Mouse (Mus musculus): ENCODE data around the gene Alg5. TPM values are rescaled to one million over a fixed set of nuclear protein-coding genes. Genes with fewer than 3 reads are reported as not detected.

The Alg5 gene
- polyA plus RNA-seq, 1 experiment from 2014 or later = 51.3 TPM

DNA sequence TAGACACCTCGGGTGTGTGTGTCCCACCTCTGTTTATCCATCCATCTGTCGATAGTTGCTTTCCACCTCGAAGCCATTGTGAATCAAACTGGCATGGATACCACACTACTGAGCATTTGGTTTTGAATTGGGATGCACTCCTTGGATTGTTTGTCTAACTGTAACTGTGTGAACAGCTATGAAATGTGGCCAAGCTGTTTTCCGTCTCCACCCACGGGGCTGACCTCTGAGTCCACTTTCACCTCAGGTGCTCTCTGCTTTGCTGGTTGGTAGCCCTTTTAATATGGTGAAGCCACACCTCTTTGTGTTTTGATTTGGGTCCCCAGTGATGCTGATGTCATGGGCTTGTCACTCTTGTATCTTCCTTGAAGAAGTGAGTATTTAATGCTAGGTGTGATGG lies 31.5 kb downstream of the Alg5 start:
- H3K27ac ChIP-seq = no peak overlapping the region
- no peak overlapping the region for H3K4me2 ChIP-seq
- peaks cover 3% of the 10 kb centered on the region; the same call in 1 of the 2 replicates for H3K9me3 ChIP-seq
- H3K4me3 ChIP-seq = no peak overlapping the region
- H3K9ac ChIP-seq = no peak overlapping the region
- no peak for ATAC-seq (ENCODE audit: insufficient number of reproducible peaks, insufficient read depth, low FRiP score, low TSS enrichment, low read depth)
- H3K27me3 ChIP-seq = no peaks in the 10 kb centered on the region
- H3K4me1 ChIP-seq = no peaks in the 10 kb centered on the region
- 87% methylated on average over 5 of the region's 5 CpGs for WGBS
- no peaks in the 10 kb centered on the region for H3K36me3 ChIP-seq

DNA sequence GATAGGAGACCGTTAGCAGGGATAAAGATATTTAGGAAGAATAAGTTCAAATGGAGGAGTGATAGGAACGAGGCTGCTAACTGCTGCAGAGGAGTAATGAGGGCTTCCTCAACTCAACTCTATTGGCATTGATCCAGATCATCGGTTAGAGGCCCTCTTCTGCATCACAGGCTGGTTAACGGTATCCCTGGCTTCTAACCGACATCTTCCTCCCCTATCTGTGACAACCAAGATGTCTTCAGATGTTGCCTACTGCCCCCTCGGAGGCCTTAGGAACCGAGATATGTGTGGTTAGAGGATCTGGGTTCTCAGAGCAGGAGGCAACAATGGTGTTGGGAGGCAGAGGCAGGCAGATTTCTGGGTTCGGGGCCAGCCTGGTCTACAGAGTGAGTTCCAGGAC lies 33.3 kb downstream of the Alg5 start:
- Histone ChIP-seq H3K27ac (no peak overlapping the region), H3K4me2 (no peak overlapping the region), H3K9me3 (0 out of 2 replicates have a peak, but pooled peaks cover 5% of the 10 kb centered on the region), H3K9ac (no peak overlapping the region), H3K27me3 (no peaks in the 10 kb centered on the region), H3K36me3 (no peaks in the 10 kb centered on the region), H3K4me1 (no peaks in the 10 kb centered on the region), H3K4me3 (no peak overlapping the region)
- no peak for ATAC-seq (ENCODE audit: insufficient number of reproducible peaks, insufficient read depth, low FRiP score, low TSS enrichment, low read depth)
- WGBS = 88% methylated on average over 8 of the region's 8 CpGs

DNA sequence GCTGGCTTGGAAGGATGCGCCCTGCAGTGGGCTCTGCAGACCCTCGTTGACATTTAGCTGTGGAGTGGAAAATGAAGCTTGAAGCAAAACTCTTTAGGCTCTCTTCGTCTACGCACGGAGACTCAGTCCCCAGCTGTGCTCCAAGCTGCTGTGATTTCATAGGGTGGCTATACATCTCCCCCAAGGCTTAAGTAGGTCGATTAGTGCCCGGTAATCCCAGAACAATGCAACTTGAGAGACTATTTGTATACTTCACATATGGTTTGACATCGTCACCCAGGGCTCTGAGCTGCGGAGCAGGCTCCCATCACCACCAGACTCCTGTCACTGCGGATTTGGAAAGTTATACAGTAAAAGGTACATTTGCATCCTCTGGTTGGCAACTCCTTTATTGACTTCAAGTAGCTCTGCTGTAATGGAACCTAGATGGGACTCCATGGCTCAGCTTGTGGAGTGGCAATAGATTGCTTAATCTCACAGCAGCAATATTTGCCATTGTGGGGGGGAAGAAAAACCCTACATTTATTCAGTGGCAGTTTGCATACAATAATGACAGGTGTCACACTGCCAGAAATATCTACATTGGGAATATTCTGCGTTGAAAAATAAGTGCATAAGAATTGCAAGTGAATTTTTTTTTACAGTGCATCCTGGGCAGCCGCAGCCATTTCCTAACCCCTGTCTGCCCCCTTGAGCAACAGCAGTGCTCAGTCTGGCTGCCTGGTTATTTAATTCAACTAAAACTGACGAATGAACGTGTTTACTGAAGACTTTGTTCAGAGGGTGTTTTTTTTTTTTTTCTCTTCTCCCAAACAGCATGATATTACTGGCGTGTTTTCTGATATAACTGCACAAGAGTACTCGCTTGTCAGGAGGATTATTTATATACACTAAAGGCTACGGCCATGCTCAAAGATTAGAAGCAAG lies 34.3 kb downstream of the Alg5 start:
- 76% methylated on average over 17 of the region's 17 CpGs for WGBS
- Histone ChIP-seq H3K27ac (no peak overlapping the region), H3K4me1 (no peaks in the 10 kb centered on the region), H3K4me2 (no peak overlapping the region), H3K9me3 (0 out of 2 replicates have a peak, but pooled peaks cover 7% of the 10 kb centered on the region), H3K4me3 (no peak overlapping the region), H3K9ac (no peak overlapping the region), H3K36me3 (no peaks in the 10 kb centered on the region), H3K27me3 (no peaks in the 10 kb centered on the region)
- no peak for ATAC-seq (ENCODE audit: insufficient number of reproducible peaks, insufficient read depth, low FRiP score, low TSS enrichment, low read depth)

DNA sequence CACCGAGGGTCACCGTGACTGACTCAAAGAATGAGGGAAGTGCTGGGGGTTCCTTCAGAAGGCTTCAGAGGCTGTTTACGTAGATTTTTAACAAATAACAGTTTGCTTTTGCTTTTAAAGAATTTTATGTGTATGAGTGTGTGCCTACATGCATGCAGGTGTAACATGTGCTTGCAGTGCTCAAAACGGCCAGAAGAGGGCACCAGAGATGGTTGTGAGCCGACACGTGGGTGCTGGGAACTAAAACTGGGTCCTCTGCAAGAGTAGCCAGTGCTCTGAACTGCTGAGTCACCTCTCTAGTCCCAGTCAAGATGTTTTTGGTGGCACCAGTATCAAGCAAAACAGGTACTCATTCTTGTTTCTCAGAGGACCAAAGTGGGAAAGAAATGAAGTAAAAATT lies 38.3 kb downstream of the Alg5 start:
- H3K4me3 ChIP-seq = no peak overlapping the region
- ATAC-seq (ENCODE audit: insufficient number of reproducible peaks, insufficient read depth, low FRiP score, low TSS enrichment, low read depth) = no peak
- WGBS = 84% methylated on average over 6 of the region's 6 CpGs
- no peak overlapping the region for H3K27ac ChIP-seq
- no peaks in the 10 kb centered on the region for H3K36me3 ChIP-seq
- no peak overlapping the region for H3K9ac ChIP-seq
- no peaks in the 10 kb centered on the region for H3K27me3 ChIP-seq
- no peak overlapping the region for H3K4me2 ChIP-seq
- H3K9me3 ChIP-seq = 0 out of 2 replicates have a peak, but pooled peaks cover 7% of the 10 kb centered on the region
- H3K4me1 ChIP-seq = no peaks in the 10 kb centered on the region

DNA sequence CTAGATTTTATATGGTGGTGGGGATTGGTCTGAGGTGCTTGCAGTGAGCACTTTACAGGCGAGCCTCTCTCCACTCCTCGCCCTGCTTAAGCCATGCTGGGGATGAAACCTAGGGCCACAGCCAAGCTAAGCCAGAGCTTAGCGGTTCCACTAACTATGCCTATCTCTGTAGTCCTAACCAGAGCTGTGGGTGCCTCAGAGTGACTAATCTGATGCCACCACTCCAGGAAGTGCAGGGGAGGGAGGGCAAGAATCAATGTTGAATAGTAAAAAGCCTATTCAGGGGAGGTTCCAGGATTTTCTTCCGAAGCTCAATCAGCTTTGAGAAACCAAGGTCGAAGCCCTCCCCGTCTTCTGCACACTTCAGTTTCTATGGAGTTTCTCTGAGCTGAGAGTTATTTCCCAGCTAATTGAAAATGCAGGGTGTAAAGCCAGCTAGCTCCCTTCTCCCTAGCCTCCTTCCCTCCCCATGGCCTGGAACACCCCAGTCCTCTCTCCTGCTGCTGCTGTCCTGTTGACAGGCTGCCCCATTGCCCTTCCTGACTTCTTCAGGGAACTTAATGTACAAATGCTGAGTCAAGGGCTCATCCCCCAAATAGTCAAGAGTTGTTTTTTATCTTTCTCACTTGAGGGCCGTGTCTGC lies 40.8 kb downstream of the Alg5 start:
- no peak overlapping the region for H3K4me2 ChIP-seq
- H3K9me3 ChIP-seq = 0 out of 2 replicates have a peak, but pooled peaks cover 7% of the 10 kb centered on the region
- ATAC-seq (ENCODE audit: insufficient number of reproducible peaks, insufficient read depth, low FRiP score, low TSS enrichment, low read depth) = no peak
- no peaks in the 10 kb centered on the region for H3K4me1 ChIP-seq
- H3K36me3 ChIP-seq = no peaks in the 10 kb centered on the region
- WGBS = 74% methylated on average over 7 of the region's 7 CpGs
- no peak overlapping the region for H3K4me3 ChIP-seq
- H3K27ac ChIP-seq = no peak overlapping the region
- no peak overlapping the region for H3K9ac ChIP-seq
- H3K27me3 ChIP-seq = no peaks in the 10 kb centered on the region

DNA sequence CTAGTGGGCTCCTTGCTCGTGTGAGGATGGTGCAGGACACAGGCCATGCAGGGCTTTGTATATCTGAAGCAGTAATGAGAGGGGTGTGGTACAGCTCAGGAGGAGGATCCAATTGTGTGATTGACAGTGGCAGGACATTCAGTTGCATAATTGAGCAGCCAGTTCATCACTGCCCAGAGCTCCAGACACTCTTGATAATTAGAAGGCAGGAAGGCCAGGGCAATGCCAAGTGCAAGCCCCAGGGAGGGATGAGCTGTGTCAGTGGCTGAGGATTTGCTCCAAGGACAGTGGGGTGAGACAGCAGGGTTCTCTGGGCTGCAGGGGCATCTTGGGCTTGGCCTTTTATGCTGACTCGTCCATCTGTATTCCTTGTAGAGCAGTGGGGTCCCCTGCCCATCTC lies 55.3 kb downstream of the Alg5 start:
- WGBS = 79% methylated on average over 2 of the region's 2 CpGs
- Histone ChIP-seq H3K27me3 (no peaks in the 10 kb centered on the region), H3K36me3 (peaks cover 39% of the 10 kb centered on the region), H3K9ac (no peak overlapping the region), H3K9me3 (no peaks in the 10 kb centered on the region), H3K27ac (no peak overlapping the region), H3K4me3 (no peak overlapping the region), H3K4me2 (no peak overlapping the region), H3K4me1 (no peaks in the 10 kb centered on the region)
- no peak for ATAC-seq (ENCODE audit: insufficient number of reproducible peaks, insufficient read depth, low FRiP score, low TSS enrichment, low read depth)

DNA sequence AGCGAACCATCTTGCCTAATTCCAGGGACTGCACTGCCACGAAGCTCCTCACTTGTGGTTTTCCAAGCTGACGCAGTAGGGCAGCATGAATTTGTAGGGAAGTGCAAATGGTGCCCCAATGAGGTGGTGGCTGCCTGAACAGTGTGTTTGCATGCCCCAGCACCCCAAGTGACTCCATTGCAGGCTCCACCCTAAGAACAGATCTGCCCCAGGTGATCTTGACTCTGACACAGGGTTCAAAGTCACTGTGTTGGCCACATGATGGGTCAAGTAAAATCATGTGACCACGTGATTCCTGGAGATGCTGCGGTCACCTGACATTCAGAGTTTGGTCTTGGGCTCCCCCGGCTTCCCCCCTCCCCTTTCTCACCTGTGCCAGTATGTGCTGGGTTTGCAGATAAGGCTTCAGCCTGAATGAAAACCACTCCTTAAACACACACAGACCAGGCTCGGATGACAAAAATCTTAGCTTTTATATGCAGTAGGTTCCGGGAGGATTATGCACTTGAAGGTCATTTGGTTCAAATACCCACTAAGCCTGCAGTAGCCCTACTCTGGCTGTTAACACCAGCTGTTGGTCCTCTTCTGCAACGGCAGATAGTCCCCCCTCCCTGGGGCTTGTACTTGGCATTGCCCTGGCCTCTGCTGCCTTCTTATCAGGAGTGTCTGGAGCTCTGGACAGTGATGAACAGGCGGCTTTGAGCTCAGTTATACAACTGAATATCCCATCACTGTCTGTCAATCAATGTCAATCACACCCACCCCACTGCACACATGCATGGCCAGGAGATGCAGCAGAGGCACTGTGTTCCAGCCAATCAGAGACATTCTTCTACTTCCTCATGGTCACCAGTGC lies 56.7 kb downstream of the Alg5 start:
- H3K4me1 ChIP-seq = no peaks in the 10 kb centered on the region
- H3K27me3 ChIP-seq = no peaks in the 10 kb centered on the region
- peaks cover 32% of the 10 kb centered on the region for H3K36me3 ChIP-seq
- ATAC-seq (ENCODE audit: insufficient number of reproducible peaks, insufficient read depth, low FRiP score, low TSS enrichment, low read depth) = no peak
- WGBS = 75% methylated on average over 10 of the region's 10 CpGs
- H3K4me2 ChIP-seq = no peak overlapping the region
- no peak overlapping the region for H3K9ac ChIP-seq
- no peaks in the 10 kb centered on the region for H3K9me3 ChIP-seq
- no peak overlapping the region for H3K27ac ChIP-seq
- no peak overlapping the region for H3K4me3 ChIP-seq

DNA sequence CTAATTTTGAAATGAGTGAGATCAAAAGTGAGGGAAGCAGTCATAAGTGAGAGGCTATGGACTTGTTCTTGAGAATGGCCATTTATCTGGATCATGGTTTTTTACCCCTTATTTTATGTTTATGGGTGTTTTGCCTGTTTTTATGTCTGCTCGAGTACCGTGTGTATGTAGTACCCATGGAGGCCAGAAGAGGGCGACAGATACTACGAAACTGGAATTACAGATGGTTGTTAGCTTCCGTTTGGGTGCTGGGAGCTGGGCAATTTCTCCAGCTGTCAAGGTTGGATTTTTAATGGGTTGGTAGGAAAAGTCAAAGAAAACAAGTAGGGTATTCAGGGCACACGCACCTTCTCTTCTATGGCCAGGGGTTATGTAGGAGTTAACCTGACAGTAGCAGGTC lies 58.4 kb downstream of the Alg5 start:
- H3K9me3 ChIP-seq = no peaks in the 10 kb centered on the region
- ATAC-seq (ENCODE audit: insufficient number of reproducible peaks, insufficient read depth, low FRiP score, low TSS enrichment, low read depth) = no peak
- H3K36me3 ChIP-seq = peaks cover 28% of the 10 kb centered on the region
- 86% methylated on average over 6 of the region's 6 CpGs for WGBS
- no peak overlapping the region for H3K9ac ChIP-seq
- H3K27ac ChIP-seq = no peak overlapping the region
- no peak overlapping the region for H3K4me2 ChIP-seq
- no peaks in the 10 kb centered on the region for H3K27me3 ChIP-seq
- no peak overlapping the region for H3K4me3 ChIP-seq
- no peaks in the 10 kb centered on the region for H3K4me1 ChIP-seq

DNA sequence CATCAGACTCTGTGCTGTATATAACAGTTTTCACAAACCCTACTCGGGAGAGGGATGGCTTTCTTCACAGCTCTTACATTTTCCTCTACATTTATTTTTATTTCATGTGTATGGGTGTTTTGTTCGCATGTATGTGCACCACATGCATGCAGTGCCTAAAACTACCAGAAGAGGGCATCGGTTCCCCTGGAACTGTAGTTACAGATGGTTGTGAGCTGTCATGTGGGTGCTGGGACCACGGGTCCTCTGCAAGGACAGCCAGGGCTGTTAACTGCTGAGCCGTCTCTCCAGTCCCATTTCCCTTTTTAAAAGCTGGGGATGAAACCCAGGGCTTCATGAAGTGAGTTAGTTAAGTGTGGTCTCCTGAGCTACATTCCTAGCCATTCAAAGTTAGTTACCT lies 60.0 kb downstream of the Alg5 start:
- Histone ChIP-seq H3K27ac (no peak overlapping the region), H3K4me3 (no peak overlapping the region), H3K9ac (no peak overlapping the region), H3K36me3 (peaks cover 21% of the 10 kb centered on the region), H3K4me1 (no peaks in the 10 kb centered on the region), H3K9me3 (no peaks in the 10 kb centered on the region), H3K27me3 (no peaks in the 10 kb centered on the region), H3K4me2 (no peak overlapping the region)
- WGBS = 97% methylated on average over 5 of the region's 5 CpGs
- ATAC-seq (ENCODE audit: insufficient number of reproducible peaks, insufficient read depth, low FRiP score, low TSS enrichment, low read depth) = no peak

DNA sequence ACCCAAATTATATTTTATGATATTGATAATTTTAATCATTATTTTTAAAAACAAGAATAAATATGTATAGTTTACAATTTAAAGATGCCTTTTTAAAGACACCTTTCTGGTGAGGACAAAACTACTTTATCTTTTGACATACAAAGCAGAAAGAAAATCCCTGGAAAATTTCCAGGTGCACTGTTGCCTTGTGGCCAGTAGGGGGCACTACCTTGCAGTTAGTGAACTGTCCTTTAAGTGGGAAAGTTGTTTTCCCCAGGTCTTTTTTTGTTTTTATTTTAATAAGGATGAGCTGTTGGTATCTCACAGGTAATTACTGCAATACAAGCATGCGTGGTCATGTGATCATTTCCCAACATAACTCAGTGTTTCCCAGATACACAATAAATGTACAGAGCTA lies 60.5 kb downstream of the Alg5 start:
- Histone ChIP-seq H3K4me2 (no peak overlapping the region), H3K4me3 (no peak overlapping the region), H3K9ac (no peak overlapping the region), H3K9me3 (no peaks in the 10 kb centered on the region), H3K27me3 (no peaks in the 10 kb centered on the region), H3K36me3 (peaks cover 21% of the 10 kb centered on the region), H3K27ac (no peak overlapping the region), H3K4me1 (no peaks in the 10 kb centered on the region)
- WGBS = 86% methylated on average over 1 of the region's 1 CpGs
- no peak for ATAC-seq (ENCODE audit: insufficient number of reproducible peaks, insufficient read depth, low FRiP score, low TSS enrichment, low read depth)

DNA sequence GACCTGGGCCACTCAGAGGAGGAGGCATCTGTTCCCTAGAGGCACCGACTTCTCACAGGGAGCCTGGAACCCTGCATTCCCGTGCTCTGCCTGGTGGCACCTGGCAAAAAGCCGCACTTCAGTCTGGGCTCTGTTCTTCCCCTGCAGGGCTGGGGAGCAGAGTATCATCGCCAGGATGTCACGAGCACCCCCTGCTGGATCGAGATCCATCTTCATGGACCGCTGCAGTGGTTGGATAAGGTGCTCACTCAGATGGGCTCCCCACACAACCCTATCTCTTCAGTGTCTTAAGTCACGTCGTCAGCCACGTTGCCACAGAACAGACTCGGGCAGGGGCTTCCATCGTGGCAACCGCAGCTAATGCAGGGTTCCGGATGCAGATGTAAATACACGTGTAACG lies 61.9 kb downstream of the Alg5 start:
- no peak for ATAC-seq (ENCODE audit: insufficient number of reproducible peaks, insufficient read depth, low FRiP score, low TSS enrichment, low read depth)

More for the DNA sequence above, 61.9 kb downstream of the Alg5 start:
- H3K4me1 ChIP-seq = no peaks in the 10 kb centered on the region
- H3K27ac ChIP-seq = no peak overlapping the region
- H3K9me3 ChIP-seq = no peaks in the 10 kb centered on the region
- no peak overlapping the region for H3K4me3 ChIP-seq
- no peak overlapping the region for H3K4me2 ChIP-seq
- 45% methylated on average over 16 of the region's 16 CpGs for WGBS
- H3K9ac ChIP-seq = no peak overlapping the region
- no peaks in the 10 kb centered on the region for H3K27me3 ChIP-seq
- H3K36me3 ChIP-seq = peaks cover 18% of the 10 kb centered on the region
